Mouse (Mus musculus) left cerebral cortex, adult 2 months (tissue): ENCODE data around the gene Smoc1. TPM values are rescaled to one million over a fixed set of nuclear protein-coding genes. Genes with fewer than 3 reads are reported as not detected.

Experiments used
- DNase-seq, 2 experiments: peaks; one replicate each; pipeline ENCODE4 v3.0.0; 2021 to 2022; ENCODE audit warnings: low spot score in 2 of 2, mixed read lengths in 1 of 2; ENCODE audit errors: extremely low spot score in 1 of 2
- H3K27ac ChIP-seq: fragments of 200-600 bp; 2 replicates; pipeline ENCODE4 v1.8.1; 2022
- H3K4me3 ChIP-seq: fragments of 200-600 bp; 2 replicates; pipeline ENCODE4 v1.8.1; 2022
- CTCF ChIP-seq: fragments of 200-600 bp; IDR thresholded peaks from 2 replicates; pipeline ENCODE4 v1.8.1; 2022; ENCODE audit warnings: antibody characterized with exemption, mild to moderate bottlenecking, moderate library complexity
- intact Hi-C: fragments of 180-260 bp; cut with DNase I; formaldehyde crosslinking; loops from one replicate; pipeline ENCODE4 v1.15.1; 2025
- total RNA-seq, 2 experiments: library from RNA; stranded (reverse); gene quantifications; 2 replicates each; pipeline ENCODE4 v1.2.3; 2021

Gene Smoc1
- total RNA-seq, 2 experiments from 2014 or later = 8.8 to 9.6 TPM

DNA sequence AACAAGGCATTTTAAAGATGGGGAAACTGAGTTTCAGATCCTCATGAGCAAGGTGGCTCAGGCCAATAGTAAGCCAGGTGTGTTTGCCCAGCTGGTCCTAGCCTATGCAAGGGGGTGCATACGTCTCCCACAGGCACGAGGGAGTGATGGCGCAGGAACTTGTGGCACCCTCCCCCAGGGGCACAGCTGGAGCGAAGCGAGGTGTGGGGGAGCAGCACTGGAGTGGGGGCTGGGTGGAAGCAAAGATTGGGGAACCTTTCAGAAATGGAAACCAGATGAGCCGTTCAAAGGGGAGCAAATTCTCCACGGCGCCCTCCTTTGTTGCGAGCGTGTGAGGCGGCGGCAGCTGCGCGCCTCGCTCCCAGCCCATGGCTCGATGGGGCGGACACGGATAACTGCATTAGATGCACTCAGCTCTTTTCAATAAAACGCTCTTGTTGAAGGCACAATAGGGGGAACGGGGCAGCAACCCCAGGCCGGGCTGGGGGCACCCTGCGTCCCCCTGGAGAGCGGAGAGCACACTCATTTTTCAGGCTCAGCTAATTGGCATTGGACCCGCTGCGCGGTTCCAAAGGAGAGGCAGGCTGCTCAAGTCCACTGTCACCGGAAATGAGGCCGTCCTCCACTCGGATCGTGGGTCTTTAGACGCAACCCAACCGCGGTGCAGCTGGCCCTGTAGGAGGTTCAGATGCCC is 27.9 kb upstream of the Smoc1 start:
- no peak overlapping the region for H3K27ac ChIP-seq
- no peak for DNase-seq
- TF ChIP-seq CTCF = no peak
- no peak overlapping the region for H3K4me3 ChIP-seq
- intact Hi-C loops = no loop called here

DNA sequence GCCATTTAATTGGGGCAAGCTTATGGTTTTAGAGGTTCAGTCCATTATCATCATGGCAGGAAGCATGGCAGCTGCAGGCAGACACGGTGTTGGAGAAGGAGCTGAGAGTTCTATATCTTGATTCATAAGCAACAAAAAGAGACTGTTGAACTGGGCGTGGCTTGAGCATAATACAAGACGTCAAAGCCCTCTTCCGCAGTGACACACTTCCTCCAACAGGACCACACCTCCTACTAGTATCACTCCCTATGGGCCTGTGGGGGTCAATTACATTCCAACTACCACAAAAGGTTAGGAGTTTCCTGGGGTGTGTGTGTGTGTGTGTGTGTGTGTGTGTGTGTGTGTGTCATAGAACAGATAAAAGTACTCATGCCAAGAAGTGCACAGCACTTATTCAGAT is 25.7 kb upstream of the Smoc1 start:
- no peak for DNase-seq
- Histone ChIP-seq H3K27ac (no peak overlapping the region), H3K4me3 (no peak overlapping the region)
- intact Hi-C loops = no loop called here
- no peak for TF ChIP-seq CTCF

DNA sequence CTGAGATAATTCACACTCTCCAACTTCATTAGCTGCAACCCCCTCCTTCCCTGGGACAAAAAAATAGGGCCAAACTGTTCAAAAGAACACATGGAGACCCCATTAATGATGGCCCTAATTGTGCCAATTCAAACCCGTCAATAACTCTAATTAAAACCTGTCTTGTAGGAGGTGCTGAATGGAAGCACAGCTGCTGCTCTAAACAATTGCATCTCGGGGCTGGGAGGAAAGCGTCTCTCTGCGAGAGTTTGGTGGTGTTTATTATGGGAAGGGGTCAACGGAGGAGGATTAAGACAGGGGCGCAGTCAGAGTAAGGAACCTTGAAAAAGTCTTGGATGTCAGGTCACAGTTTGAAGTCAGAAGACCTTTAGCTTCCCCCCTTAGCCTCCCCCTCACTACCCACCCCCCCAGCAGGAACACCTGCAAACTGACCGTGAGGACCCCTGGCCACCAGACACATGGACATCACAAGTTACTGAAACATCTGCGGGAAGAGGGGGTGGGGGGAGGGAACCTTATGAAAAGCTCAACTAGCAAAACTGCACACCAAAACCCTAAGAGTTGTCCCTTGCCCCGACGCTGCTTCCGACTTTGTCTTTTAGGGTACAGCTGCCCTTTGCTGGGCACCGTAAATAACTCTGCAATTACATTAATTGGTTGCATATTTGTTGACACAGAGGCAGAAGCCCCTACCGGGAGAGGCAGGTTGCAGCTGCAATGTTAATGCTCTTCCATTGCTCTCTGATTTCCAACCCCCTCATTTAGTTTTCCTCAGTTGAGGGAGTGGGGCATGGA is 23.6 kb upstream of the Smoc1 start:
- no peak for DNase-seq
- Histone ChIP-seq H3K4me3 (no peak overlapping the region), H3K27ac (no peak overlapping the region)
- intact Hi-C loops = no loop called here
- no peak for TF ChIP-seq CTCF

DNA sequence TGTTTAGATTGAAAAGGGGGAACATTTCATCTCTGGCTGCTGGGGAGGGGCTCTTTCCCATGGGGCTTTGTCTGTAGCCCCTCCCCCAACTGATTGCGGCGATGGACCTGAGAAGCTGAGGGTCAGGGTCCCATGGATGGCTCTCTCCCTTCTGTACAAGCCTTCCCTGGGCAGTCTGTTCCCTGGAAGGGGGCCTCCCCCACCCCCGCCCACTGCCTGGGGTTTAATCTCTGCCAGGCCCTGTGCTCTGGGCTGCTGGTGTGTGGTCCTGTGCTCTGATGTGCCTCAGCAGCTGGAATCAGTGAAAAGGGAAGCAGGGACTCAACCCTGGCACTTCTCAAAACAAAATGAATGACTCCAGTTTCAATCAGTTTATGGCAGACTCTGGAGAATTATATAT is 16.8 kb upstream of the Smoc1 start:
- DNase-seq = no peak
- intact Hi-C loops = no loop called here
- no peak for TF ChIP-seq CTCF
- H3K27ac ChIP-seq = no peak overlapping the region
- no peak overlapping the region for H3K4me3 ChIP-seq

DNA sequence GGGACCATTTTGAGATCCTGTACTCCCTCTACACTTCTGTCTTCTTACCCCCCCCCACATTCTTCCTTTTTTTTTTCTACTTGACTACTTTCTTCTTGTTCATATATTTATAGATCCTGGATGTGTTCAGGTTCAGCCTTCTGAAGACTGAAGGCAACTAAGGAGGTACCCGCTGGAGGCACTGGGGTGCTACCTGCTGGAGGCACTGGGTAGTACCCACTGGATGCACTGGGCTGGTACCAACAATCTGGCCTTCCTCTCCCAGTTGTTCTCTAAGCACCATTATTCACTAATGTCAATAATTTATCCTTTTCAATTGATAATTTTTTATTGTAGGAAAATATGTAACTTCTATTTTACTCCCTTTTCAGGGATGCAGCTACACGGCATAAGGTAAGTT is 14.6 kb upstream of the Smoc1 start:
- intact Hi-C loops = no loop called here
- Histone ChIP-seq H3K27ac (no peak overlapping the region), H3K4me3 (no peak overlapping the region)
- TF ChIP-seq CTCF = no peak
- DNase-seq = no peak

DNA sequence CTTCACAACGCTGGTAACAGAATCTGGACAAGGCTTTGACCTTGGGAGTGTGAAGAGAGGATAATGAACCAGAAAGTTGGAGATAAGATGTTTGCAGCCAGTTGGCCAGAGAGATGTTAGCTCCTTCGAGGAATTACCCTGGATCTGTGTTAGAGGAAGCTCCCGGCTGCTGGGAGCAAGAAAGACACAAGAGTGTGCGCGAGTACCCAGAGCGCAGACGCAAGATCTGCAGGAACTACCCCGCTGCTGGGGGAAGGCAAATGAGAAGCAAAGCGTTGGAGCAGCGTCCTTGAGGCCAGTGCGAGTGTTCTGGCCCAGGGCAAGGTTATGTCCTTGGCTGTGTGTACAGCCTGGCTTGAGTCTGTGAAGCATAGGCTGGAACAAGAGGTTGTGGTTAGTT is 13.1 kb upstream of the Smoc1 start:
- no peak overlapping the region for H3K4me3 ChIP-seq
- TF ChIP-seq CTCF = no peak
- no peak for DNase-seq
- intact Hi-C loops = no loop called here
- no peak overlapping the region for H3K27ac ChIP-seq

DNA sequence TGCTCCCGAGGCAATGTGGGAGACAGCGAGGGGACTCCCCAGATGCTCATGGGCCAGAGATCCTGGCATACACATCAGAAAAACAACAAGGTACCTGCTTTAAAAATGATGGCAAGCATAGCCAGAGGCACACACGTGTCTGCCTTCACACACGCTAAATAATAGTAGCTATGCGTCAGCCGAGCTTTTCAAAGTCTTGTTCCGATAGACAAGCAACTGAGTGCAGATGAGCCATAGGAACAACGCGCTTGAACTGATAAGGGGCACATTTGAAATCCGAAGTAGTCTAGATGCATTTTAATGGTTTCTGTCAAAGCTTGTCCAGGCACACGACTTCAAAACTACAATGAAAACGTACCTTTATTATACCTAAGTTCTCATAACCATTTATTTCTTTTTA is 9.0 kb upstream of the Smoc1 start:
- DNase-seq = no peak
- H3K4me3 ChIP-seq = no peak overlapping the region
- intact Hi-C loops = no loop called here
- no peak overlapping the region for H3K27ac ChIP-seq
- TF ChIP-seq CTCF = no peak

DNA sequence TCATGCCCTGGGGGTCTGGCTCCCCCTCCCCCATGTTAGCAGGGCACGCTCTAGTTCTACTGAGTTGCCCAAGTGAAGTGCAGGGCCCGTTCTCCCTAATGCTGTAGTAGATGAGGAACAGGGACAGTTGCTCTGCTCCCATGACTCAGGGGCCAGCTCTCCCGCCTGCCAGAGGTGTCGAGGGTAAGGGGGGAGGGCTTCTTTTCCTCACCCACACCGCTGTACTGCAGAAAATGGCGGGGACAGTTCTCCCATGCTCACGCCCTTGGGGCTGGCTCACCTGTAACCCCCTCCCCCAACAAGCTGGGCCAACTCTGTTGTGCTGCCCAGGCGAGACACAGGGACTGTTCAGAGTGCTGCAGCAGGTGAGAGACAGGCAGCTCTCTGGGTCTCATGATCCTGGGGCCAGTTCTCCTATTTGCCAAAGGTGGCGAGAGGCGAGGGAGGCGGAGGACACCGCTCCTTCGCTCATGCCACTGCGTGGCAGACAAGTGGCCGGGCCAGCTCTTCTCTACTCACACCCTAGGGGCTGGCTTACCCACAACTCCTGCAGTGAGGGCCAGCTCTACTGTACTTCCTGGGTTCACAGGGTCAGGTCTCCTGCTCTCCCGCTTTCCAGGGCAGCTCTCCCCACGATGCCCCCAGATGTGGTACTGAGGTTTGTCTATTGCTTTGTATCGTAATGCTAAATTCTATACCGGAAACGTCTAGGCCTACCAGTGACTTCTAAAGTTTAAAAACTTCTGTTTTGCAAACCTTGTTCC is 7.9 kb upstream of the Smoc1 start:
- H3K4me3 ChIP-seq = no peak overlapping the region
- DNase-seq = no peak
- intact Hi-C loops = no loop called here
- H3K27ac ChIP-seq = no peak overlapping the region
- TF ChIP-seq CTCF = no peak

DNA sequence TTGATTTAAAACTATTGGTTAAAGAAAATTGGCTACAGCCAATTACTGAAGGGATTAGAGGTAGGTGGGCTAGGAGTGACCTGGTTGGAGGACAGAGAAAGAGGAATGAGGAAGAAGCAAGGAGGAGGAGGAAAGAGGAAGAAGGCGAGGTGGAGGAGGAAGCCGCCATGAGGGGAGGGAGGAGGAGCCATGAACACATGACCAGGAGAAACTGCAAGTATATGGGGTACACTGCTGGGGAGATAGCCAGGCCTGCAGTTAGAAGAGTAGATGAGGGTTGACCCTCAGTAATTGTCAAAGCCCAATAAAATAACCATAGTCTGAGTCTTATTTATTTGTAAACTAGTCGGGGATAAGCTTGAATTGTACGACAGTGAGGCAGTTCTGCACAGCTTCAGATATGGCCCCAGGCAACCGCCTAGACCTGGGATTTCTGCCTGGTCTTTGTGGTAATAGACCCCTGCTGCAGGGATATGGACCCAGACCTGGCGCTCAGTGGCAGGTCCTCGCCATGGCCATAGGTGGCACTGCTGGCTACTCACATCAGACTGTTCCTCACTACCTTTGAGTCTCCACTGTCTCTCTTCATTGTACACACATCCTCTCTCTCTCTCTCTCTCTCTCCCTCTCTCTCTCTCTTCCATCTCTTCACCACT is 7.2 kb upstream of the Smoc1 start:
- H3K4me3 ChIP-seq = no peak overlapping the region
- no peak for TF ChIP-seq CTCF
- no peak for DNase-seq
- no peak overlapping the region for H3K27ac ChIP-seq
- intact Hi-C loops = no loop called here

DNA sequence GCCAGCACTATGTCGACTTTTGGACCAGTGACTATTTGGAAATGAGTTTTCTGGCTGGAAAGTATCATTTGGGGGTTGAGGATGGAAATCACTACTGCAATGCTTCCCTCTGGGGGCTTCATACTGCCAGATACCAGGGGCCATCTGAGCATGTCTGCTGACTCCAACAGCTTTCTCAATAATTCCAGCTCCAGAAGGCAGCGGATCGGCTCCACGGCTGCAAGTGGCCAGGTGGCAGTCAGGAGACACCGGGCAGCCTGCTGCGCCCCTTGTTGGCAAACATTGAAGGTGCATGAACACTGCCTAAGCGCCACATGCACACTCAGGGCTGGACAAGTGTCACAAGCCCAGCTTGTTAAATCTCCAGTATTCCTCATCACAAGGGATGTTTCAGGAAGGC is 2.2 kb upstream of the Smoc1 start:
- no peak overlapping the region for H3K4me3 ChIP-seq
- DNase-seq = no peak
- intact Hi-C loops = no loop called here
- no peak overlapping the region for H3K27ac ChIP-seq
- no peak for TF ChIP-seq CTCF

DNA sequence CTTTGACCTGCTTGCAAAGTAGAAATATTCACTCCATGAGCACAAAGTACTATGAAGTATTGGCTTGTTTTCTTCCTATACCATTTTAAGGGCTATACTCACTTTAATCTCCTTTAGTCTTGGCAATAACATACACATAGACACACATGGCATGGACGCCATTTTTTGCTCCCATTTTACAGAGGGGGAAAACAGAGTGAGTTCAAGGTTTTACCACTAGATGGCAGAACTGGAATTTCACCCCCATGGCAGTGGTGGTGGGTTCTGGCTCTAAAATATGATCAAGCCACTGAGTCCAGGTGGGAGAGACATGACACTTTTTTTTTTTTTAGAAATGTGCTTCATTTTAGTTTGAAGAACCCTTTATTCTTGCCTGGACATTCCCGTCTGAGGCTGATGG is 1.6 kb upstream of the Smoc1 start:
- intact Hi-C loops = loop anchor here (5.0 kb wide), 1 partner anchor 112 kb away; no protein-coding TSS in a partner anchor
- Histone ChIP-seq H3K4me3 (no peak overlapping the region), H3K27ac (no peak overlapping the region)
- TF ChIP-seq CTCF = peak; percentile 26
- no peak for DNase-seq
